Mouse (Mus musculus): ENCODE results near the gene Ss18l1. TPM values are rescaled to one million over a fixed set of nuclear protein-coding genes. Genes with fewer than 3 reads are reported as not detected.
A peak's percentile ranks its signal among the peaks of the same experiment; 100 is the strongest.

Ss18l1 gene
- total and polyA plus RNA-seq, 3 experiments = 2.0 to 3.0 (median 2.1) TPM

DNA sequence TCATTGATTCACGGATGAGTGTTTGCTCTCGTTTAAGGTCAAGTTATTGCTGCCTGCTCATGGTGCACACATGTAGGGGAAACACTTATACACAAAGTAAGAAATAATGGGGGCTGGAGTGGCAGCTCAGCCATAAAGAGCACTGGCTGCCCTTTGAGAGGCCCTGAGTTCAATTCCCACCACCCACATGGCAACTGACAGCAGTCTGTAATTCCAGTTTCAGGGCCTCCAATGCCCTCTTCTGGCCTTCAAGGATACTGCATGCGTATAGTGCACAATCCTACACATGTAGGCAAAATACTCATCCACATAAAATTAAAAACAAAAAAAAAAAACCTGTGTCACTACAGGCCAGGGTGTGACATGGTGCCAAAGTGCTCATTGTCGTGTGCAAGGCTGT lies 45.2 kb downstream of the Ss18l1 start:
- peaks cover 31 to 45% of the 10 kb centered on the region in 2 experiments for H3K36me3 ChIP-seq (replicated peaks in 1 of 2; ENCODE audit: control insufficient read depth in 1 of 2, insufficient read depth in 1 of 2, low read length in 1 of 2)
- peaks cover 5 to 26% of the 10 kb centered on the region in 2 experiments for H3K4me1 ChIP-seq (ENCODE audit: control insufficient read depth in 1 of 2, insufficient read depth in 2 of 2)
- no peak overlapping the region for H3K4me2 ChIP-seq (ENCODE audit: insufficient read depth, low read depth, poor library complexity, severe bottlenecking)
- no peak overlapping the region for H3K27ac ChIP-seq (ENCODE audit: insufficient read depth, low read depth)
- H3K9ac ChIP-seq (ENCODE audit: insufficient read depth, low read depth) = no peak overlapping the region
- dilution Hi-C loops (cut with MboI; ENCODE audit: extremely low pct_ligation_motif_present, extremely low pct_unique_long_range_greater_than_20kb, low sequenced_read_pairs) (no loop called here), in situ Hi-C loops (cut with MboI; ENCODE audit: low pct_ligation_motif_present, low pct_unique_long_range_greater_than_20kb, low sequenced_read_pairs) (no loop called here)
- DNase-seq (ENCODE audit: extremely low read depth) = no peak
- TF ChIP-seq CTCF (conservative IDR thresholded peaks at IDR 0.05 in 1 of 2, IDR thresholded peaks at IDR 0.05 in 1 of 2; ENCODE audit: low read depth in 2 of 2, low read length in 2 of 2) (peak; percentile 21 to 23; a peak in 1 of 4 replicates), ELF1 (IDR thresholded peaks at IDR 0.05; ENCODE audit: low read depth, low read length) (no peak)
- H3K27me3 ChIP-seq (replicated peaks) = peaks cover 8% of the 10 kb centered on the region
- peaks cover 4% of the 10 kb centered on the region for H3K9me3 ChIP-seq (replicated peaks; ENCODE audit: low read length)
- no peaks in the 10 kb centered on the region for H3K79me2 ChIP-seq (replicated peaks; ENCODE audit: control insufficient read depth, extremely low read depth, insufficient read depth, poor library complexity, severe bottlenecking)
- no peak overlapping the region for H3K4me3 ChIP-seq (replicated peaks in 1 of 3; ENCODE audit: low read depth in 2 of 3, low read length in 2 of 3, poor library complexity in 1 of 3)

- Histone ChIP-seq H3K4me1 (ENCODE audit: control insufficient read depth in 1 of 2, insufficient read depth in 2 of 2) (peaks cover 5 to 17% of the 10 kb centered on the region in 2 experiments), H3K36me3 (replicated peaks in 1 of 2; ENCODE audit: control insufficient read depth in 1 of 2, insufficient read depth in 1 of 2, low read length in 1 of 2) (peaks cover 15 to 19% of the 10 kb centered on the region in 2 experiments), H3K27ac (ENCODE audit: insufficient read depth, low read depth) (no peak overlapping the region), H3K9ac (ENCODE audit: insufficient read depth, low read depth) (no peak overlapping the region), H3K4me2 (ENCODE audit: insufficient read depth, low read depth, poor library complexity, severe bottlenecking) (no peak overlapping the region), H3K79me2 (replicated peaks; ENCODE audit: control insufficient read depth, extremely low read depth, insufficient read depth, poor library complexity, severe bottlenecking) (no peaks in the 10 kb centered on the region), H3K9me3 (replicated peaks; ENCODE audit: low read length) (peaks cover 4% of the 10 kb centered on the region), H3K27me3 (replicated peaks) (peaks cover 18% of the 10 kb centered on the region), H3K4me3 (replicated peaks in 1 of 3; ENCODE audit: low read depth in 2 of 3, low read length in 2 of 3, poor library complexity in 1 of 3) (no peak overlapping the region)
- in situ Hi-C loops (cut with MboI; ENCODE audit: low pct_ligation_motif_present, low pct_unique_long_range_greater_than_20kb, low sequenced_read_pairs) = no loop called here
- peak; percentile 25 for DNase-seq (ENCODE audit: extremely low read depth)
- peak; percentile 35; the same call in 1 of the 2 replicates for TF ChIP-seq BHLHE40 (IDR thresholded peaks at IDR 0.05; ENCODE audit: low read depth, low read length)
- no peak for TF ChIP-seq CTCF (conservative IDR thresholded peaks at IDR 0.05 in 1 of 2, IDR thresholded peaks at IDR 0.05 in 1 of 2; ENCODE audit: low read depth in 2 of 2, low read length in 2 of 2)
- no peak for TF ChIP-seq MEF2A (IDR thresholded peaks at IDR 0.05; ENCODE audit: borderline replicate concordance, low read depth, low read length)
- 0 out of 2 replicates have a peak, but pooled peaks have one; percentile 12 for TF ChIP-seq MAX (IDR thresholded peaks at IDR 0.05; ENCODE audit: low read length)
- TF ChIP-seq NRF1 (IDR thresholded peaks at IDR 0.05; ENCODE audit: low read depth, low read length) = no peak
- no peak for TF ChIP-seq JUN (IDR thresholded peaks at IDR 0.05; ENCODE audit: insufficient read depth, low read depth, low read length)
- dilution Hi-C loops (cut with MboI; ENCODE audit: extremely low pct_ligation_motif_present, extremely low pct_unique_long_range_greater_than_20kb, low sequenced_read_pairs) = no loop called here
These were observed 48.0 kb downstream of the Ss18l1 start for GRCm38 (mm10) chr2:180090285-180090684.

DNA sequence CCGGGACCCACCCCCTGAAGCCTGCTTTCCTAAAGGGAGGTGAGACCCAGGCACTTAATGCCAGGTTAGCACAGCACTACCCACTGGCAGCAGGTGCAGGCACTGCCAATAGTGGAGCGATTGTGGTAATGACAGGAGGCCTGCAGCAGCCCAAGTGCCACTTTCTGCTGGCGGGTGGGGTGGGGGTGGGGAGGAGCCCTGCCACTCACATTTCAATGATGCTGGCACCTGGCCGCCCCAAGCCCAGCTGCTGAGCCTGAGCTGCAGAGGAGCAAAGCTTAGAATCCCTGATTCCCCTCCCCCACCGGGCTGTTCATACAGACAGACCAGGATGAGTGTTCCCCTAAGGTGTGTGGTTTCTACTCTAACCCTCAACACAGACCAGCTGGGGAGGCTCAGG lies 53.4 kb downstream of the Ss18l1 start:
- no peak for DNase-seq (ENCODE audit: extremely low read depth)
- H3K4me3 ChIP-seq (replicated peaks in 1 of 3; ENCODE audit: low read depth in 2 of 3, low read length in 2 of 3, poor library complexity in 1 of 3) = no peak overlapping the region
- H3K9me3 ChIP-seq (replicated peaks; ENCODE audit: low read length) = no peaks in the 10 kb centered on the region
- peaks cover 10 to 22% of the 10 kb centered on the region in 2 experiments for H3K4me1 ChIP-seq (ENCODE audit: control insufficient read depth in 1 of 2, insufficient read depth in 2 of 2)
- no peaks in the 10 kb centered on the region for H3K36me3 ChIP-seq (replicated peaks in 1 of 2; ENCODE audit: control insufficient read depth in 1 of 2, insufficient read depth in 1 of 2, low read length in 1 of 2)
- H3K79me2 ChIP-seq (replicated peaks; ENCODE audit: control insufficient read depth, extremely low read depth, insufficient read depth, poor library complexity, severe bottlenecking) = no peaks in the 10 kb centered on the region
- peaks cover 66% of the 10 kb centered on the region for H3K27me3 ChIP-seq (replicated peaks)
- H3K27ac ChIP-seq (ENCODE audit: insufficient read depth, low read depth) = no peak overlapping the region
- H3K9ac ChIP-seq (ENCODE audit: insufficient read depth, low read depth) = no peak overlapping the region
- H3K4me2 ChIP-seq (ENCODE audit: insufficient read depth, low read depth, poor library complexity, severe bottlenecking) = no peak overlapping the region
- in situ Hi-C loops (cut with MboI; ENCODE audit: low pct_ligation_motif_present, low pct_unique_long_range_greater_than_20kb, low sequenced_read_pairs) (no loop called here), dilution Hi-C loops (cut with MboI; ENCODE audit: extremely low pct_ligation_motif_present, extremely low pct_unique_long_range_greater_than_20kb, low sequenced_read_pairs) (no loop called here)
- TF ChIP-seq POLR2AphosphoS2 (IDR thresholded peaks at IDR 0.05; ENCODE audit: low read depth, low read length) (no peak), E2F4 (IDR thresholded peaks at IDR 0.05; ENCODE audit: insufficient replicate concordance, low read depth, low read length) (no peak), HCFC1 (IDR thresholded peaks at IDR 0.05; ENCODE audit: low read depth, low read length) (no peak), UBTF (IDR thresholded peaks at IDR 0.05; ENCODE audit: low read depth, low read length) (no peak), CTCF (conservative IDR thresholded peaks at IDR 0.05 in 1 of 2, IDR thresholded peaks at IDR 0.05 in 1 of 2; ENCODE audit: low read depth in 2 of 2, low read length in 2 of 2) (no peak), MAFK (IDR thresholded peaks at IDR 0.05; ENCODE audit: insufficient replicate concordance, low read length) (no peak)
